Mouse (Mus musculus) MEL (cell line): ENCODE data around the gene Sgcd. TPM values are rescaled to one million over a fixed set of nuclear protein-coding genes. Genes with fewer than 3 reads are reported as not detected.

Source experiments
- DNase-seq: peaks from one replicate; pipeline ENCODE4 v3.0.0; 2011; ENCODE audit warnings: low read depth, low spot score
- H3K27ac ChIP-seq: 2 replicates; pipeline ENCODE4 v1.5.1; 2012; ENCODE audit warnings: low read depth, mild to moderate bottlenecking, control low read depth, low read length, moderate library complexity; ENCODE audit not compliant: control insufficient read depth
- H3K27me3 ChIP-seq, 2 experiments: fragments of 150-350 bp in 1 of 2; sonication (generic) in 1 of 2; 2 replicates each; pipeline ENCODE4 v1.6.1; 2012; ENCODE audit warnings: low read length in 2 of 2, mild to moderate bottlenecking in 2 of 2, improper control_type of control experiment in 1 of 2, moderate library complexity in 1 of 2; ENCODE audit not compliant: insufficient read depth in 2 of 2, control insufficient read depth in 1 of 2
- H3K36me3 ChIP-seq, 2 experiments: 2 replicates each; pipeline ENCODE4 v1.6.1; 2012 to 2014; ENCODE audit warnings: low read length in 2 of 2, improper control_type of control experiment in 1 of 2, inconsistent platforms in 1 of 2, mild to moderate bottlenecking in 1 of 2; ENCODE audit not compliant: insufficient read depth in 2 of 2, control insufficient read depth in 1 of 2
- H3K4me1 ChIP-seq, 2 experiments: fragments of 150-350 bp in 1 of 2; sonication (generic) in 1 of 2; 2 replicates each; pipeline ENCODE4 v1.6.1; 2012; ENCODE audit warnings: low read length in 2 of 2, improper control_type of control experiment in 1 of 2, mild to moderate bottlenecking in 1 of 2; ENCODE audit not compliant: insufficient read depth in 2 of 2, control insufficient read depth in 1 of 2
- H3K4me3 ChIP-seq, 2 experiments: fragments of 150-350 bp in 1 of 2; sonication (generic) in 1 of 2; 2 replicates each; pipeline ENCODE4 v1.5.1; 2012; ENCODE audit warnings: low read depth in 2 of 2, low read length in 2 of 2, mild to moderate bottlenecking in 2 of 2, moderate library complexity in 2 of 2, control low read depth in 1 of 2, improper control_type of control experiment in 1 of 2; ENCODE audit not compliant: control insufficient read depth in 1 of 2, insufficient read depth in 1 of 2
- H3K79me2 ChIP-seq: 2 replicates; pipeline ENCODE4 v1.6.1; 2012; ENCODE audit warnings: mild to moderate bottlenecking, low read length, moderate library complexity; ENCODE audit not compliant: control insufficient read depth, poor library complexity, insufficient read depth
- H3K9ac ChIP-seq: 2 replicates; pipeline ENCODE4 v1.6.1; 2012; ENCODE audit warnings: low read depth, mild to moderate bottlenecking, control low read depth, low read length, moderate library complexity; ENCODE audit not compliant: control insufficient read depth, poor library complexity, severe bottlenecking
- H3K9me3 ChIP-seq: fragments of 150-350 bp; sonication (generic); replicated peaks from 2 replicates; pipeline ENCODE4 v1.6.1; 2012; ENCODE audit warnings: mild to moderate bottlenecking, low read length, improper control_type of control experiment, moderate library complexity; ENCODE audit not compliant: insufficient read depth
- BHLHE40 ChIP-seq: IDR thresholded peaks from 2 replicates; pipeline ENCODE4 v1.6.1; 2012; ENCODE audit warnings: low read depth, mild to moderate bottlenecking, inconsistent platforms, low read length, improper control_type of control experiment, borderline replicate concordance
- CTCF ChIP-seq, 3 experiments: IDR thresholded peaks in 2 of 3; conservative IDR thresholded peaks in 1 of 3; 2 replicates each; pipeline ENCODE4 v1.5.1; 2011 to 2012; ENCODE audit warnings: low read length in 3 of 3, low read depth in 2 of 3, mild to moderate bottlenecking in 2 of 3, improper control_type of control experiment in 1 of 3, inconsistent platforms in 1 of 3, mixed read lengths in 1 of 3, moderate library complexity in 1 of 3; ENCODE audit not compliant: control insufficient read depth in 1 of 3, insufficient read depth in 1 of 3, poor library complexity in 1 of 3, severe bottlenecking in 1 of 3
- E2F4 ChIP-seq: IDR thresholded peaks from 2 replicates; pipeline ENCODE4 v1.6.1; 2011; ENCODE audit warnings: low read depth, low read length, improper control_type of control experiment, borderline replicate concordance
- ELF1 ChIP-seq: IDR thresholded peaks from 2 replicates; pipeline ENCODE4 v1.6.1; 2014; ENCODE audit warnings: low read depth, mild to moderate bottlenecking, inconsistent platforms, low read length, improper control_type of control experiment, moderate library complexity
- EP300 ChIP-seq, 2 experiments: IDR thresholded peaks; 2 replicates each; pipeline ENCODE4 v1.6.1; 2011; ENCODE audit warnings: improper control_type of control experiment in 2 of 2, low read length in 2 of 2, low read depth in 1 of 2, mild to moderate bottlenecking in 1 of 2
- ETS1 ChIP-seq: IDR thresholded peaks from 2 replicates; pipeline ENCODE4 v1.6.1; 2012; ENCODE audit warnings: low read depth, mild to moderate bottlenecking, inconsistent platforms, low read length, improper control_type of control experiment, moderate library complexity
- GABPA ChIP-seq: IDR thresholded peaks from 2 replicates; pipeline ENCODE4 v1.6.1; 2012; ENCODE audit warnings: low read depth, mild to moderate bottlenecking, inconsistent platforms, low read length, improper control_type of control experiment, moderate library complexity
- GATA1 ChIP-seq: IDR thresholded peaks from 2 replicates; pipeline ENCODE4 v1.6.1; 2011; ENCODE audit warnings: low read depth, low read length, improper control_type of control experiment
- JUND ChIP-seq: IDR thresholded peaks from 2 replicates; pipeline ENCODE4 v1.6.1; 2011; ENCODE audit warnings: low read depth, mild to moderate bottlenecking, improper control_type of control experiment, low read length
- MAFK ChIP-seq: IDR thresholded peaks from 2 replicates; pipeline ENCODE4 v1.6.1; 2011; ENCODE audit warnings: low read depth, mild to moderate bottlenecking, low read length, improper control_type of control experiment, borderline replicate concordance
- MAZ ChIP-seq: IDR thresholded peaks from 2 replicates; pipeline ENCODE4 v1.6.1; 2012; ENCODE audit warnings: low read depth, mild to moderate bottlenecking, inconsistent platforms, low read length, improper control_type of control experiment
- MEF2A ChIP-seq: IDR thresholded peaks from 2 replicates; pipeline ENCODE4 v1.6.1; 2014; ENCODE audit warnings: low read depth, mild to moderate bottlenecking, inconsistent platforms, low read length, improper control_type of control experiment; ENCODE audit not compliant: poor library complexity, insufficient replicate concordance, severe bottlenecking; ENCODE audit errors: extremely low read depth
- MXI1 ChIP-seq: IDR thresholded peaks from 2 replicates; pipeline ENCODE4 v1.6.1; 2011; ENCODE audit warnings: mild to moderate bottlenecking, low read depth, low read length, improper control_type of control experiment
- MYB ChIP-seq: IDR thresholded peaks from 2 replicates; pipeline ENCODE4 v1.6.1; 2011; ENCODE audit warnings: mild to moderate bottlenecking, low read depth, low read length, improper control_type of control experiment
- MYC ChIP-seq: IDR thresholded peaks from 2 replicates; pipeline ENCODE4 v1.6.1; 2011; ENCODE audit warnings: low read depth, mild to moderate bottlenecking, low read length, improper control_type of control experiment, moderate library complexity
- POLR2A ChIP-seq, 2 experiments: IDR thresholded peaks; 2 replicates each; pipeline ENCODE4 v1.6.1; 2011 to 2012; ENCODE audit warnings: low read length in 2 of 2, mild to moderate bottlenecking in 2 of 2, control low read depth in 1 of 2, improper control_type of control experiment in 1 of 2, low read depth in 1 of 2, moderate library complexity in 1 of 2; ENCODE audit not compliant: control insufficient read depth in 1 of 2, insufficient read depth in 1 of 2, poor library complexity in 1 of 2
- POLR2AphosphoS2 ChIP-seq: IDR thresholded peaks from 2 replicates; pipeline ENCODE4 v1.6.1; 2011; ENCODE audit warnings: low read length, improper control_type of control experiment
- POLR2AphosphoS5 ChIP-seq: IDR thresholded peaks from 2 replicates; pipeline ENCODE4 v1.6.1; 2012; ENCODE audit warnings: low read depth, borderline replicate concordance, mild to moderate bottlenecking, inconsistent platforms, low read length, moderate library complexity, mixed read lengths
- RCOR1 ChIP-seq: IDR thresholded peaks from 2 replicates; pipeline ENCODE4 v1.6.1; 2012; ENCODE audit warnings: low read depth, mild to moderate bottlenecking, inconsistent platforms, low read length, improper control_type of control experiment
- SIN3A ChIP-seq: IDR thresholded peaks from 2 replicates; pipeline ENCODE4 v1.6.1; 2012; ENCODE audit warnings: low read length, improper control_type of control experiment, inconsistent platforms
- SMC3 ChIP-seq: IDR thresholded peaks from 2 replicates; pipeline ENCODE4 v1.6.1; 2011; ENCODE audit warnings: low read depth, low read length, improper control_type of control experiment
- TAL1 ChIP-seq: IDR thresholded peaks from 2 replicates; pipeline ENCODE4 v1.6.1; 2012; ENCODE audit warnings: mild to moderate bottlenecking, inconsistent platforms, low read length, moderate library complexity, mixed read lengths
- TBP ChIP-seq: IDR thresholded peaks from 2 replicates; pipeline ENCODE4 v1.8.0; 2011; ENCODE audit warnings: low read depth, low read length, improper control_type of control experiment
- TCF12 ChIP-seq: IDR thresholded peaks from 2 replicates; pipeline ENCODE4 v1.6.1; 2014; ENCODE audit warnings: low read depth, mild to moderate bottlenecking, inconsistent platforms, low read length, improper control_type of control experiment, moderate library complexity
- USF1 ChIP-seq: IDR thresholded peaks from 2 replicates; pipeline ENCODE4 v1.6.1; 2014; ENCODE audit warnings: low read depth, mild to moderate bottlenecking, inconsistent platforms, low read length, improper control_type of control experiment, moderate library complexity
- USF2 ChIP-seq, 2 experiments: IDR thresholded peaks; 2 replicates each; pipeline ENCODE4 v1.6.1; 2011 to 2012; ENCODE audit warnings: improper control_type of control experiment in 2 of 2, low read length in 2 of 2, borderline replicate concordance in 1 of 2, inconsistent platforms in 1 of 2, low read depth in 1 of 2, mild to moderate bottlenecking in 1 of 2; ENCODE audit not compliant: insufficient read depth in 1 of 2
- ZC3H11A ChIP-seq: IDR thresholded peaks from 2 replicates; pipeline ENCODE4 v1.6.1; 2012; ENCODE audit warnings: low read depth, mild to moderate bottlenecking, inconsistent platforms, low read length, improper control_type of control experiment
- ZKSCAN1 ChIP-seq: IDR thresholded peaks from 2 replicates; pipeline ENCODE4 v1.6.1; 2012; ENCODE audit warnings: low read depth, mild to moderate bottlenecking, inconsistent platforms, low read length, improper control_type of control experiment, moderate library complexity
- ZNF384 ChIP-seq: IDR thresholded peaks from 2 replicates; pipeline ENCODE4 v1.6.1; 2012; ENCODE audit warnings: low read depth, mild to moderate bottlenecking, inconsistent platforms, low read length, improper control_type of control experiment
- polyA plus RNA-seq, 2 experiments: library from polyadenylated mRNA; stranded (reverse) in 1 of 2; unstranded in 1 of 2; fragments of >175 nt in 1 of 2; fragments of >200 nt in 1 of 2; gene quantifications; 2 replicates each; pipeline versions ENCODE4 v1.2.1 to v1.2.4; 2012; ENCODE audit warnings: low replicate concordance in 2 of 2, low read depth in 1 of 2; ENCODE audit not compliant: insufficient read length in 2 of 2, insufficient read depth in 1 of 2, missing spikeins in 1 of 2
- total RNA-seq: library from RNA; depleted of rRNA; stranded (reverse); fragments of 300-350 nt; gene quantifications from 2 replicates; pipeline ENCODE4 v1.2.3, GENCODE M21; 2012

The Sgcd gene
- total and polyA plus RNA-seq, 3 experiments, result not detected

- no peak for TF ChIP-seq ZC3H11A
- TF ChIP-seq USF1, result no peak
- TF ChIP-seq GABPA, result no peak
- TF ChIP-seq EP300 (IDR thresholded peaks at IDR 0.05; ENCODE audit: low read depth in 1 of 2, low read length in 2 of 2), result no peak
- no peak for TF ChIP-seq MAFK
- no peaks in the 10 kb centered on the region for H3K36me3 ChIP-seq
- H3K79me2 ChIP-seq, result no peaks in the 10 kb centered on the region
- no peaks in the 10 kb centered on the region for H3K27me3 ChIP-seq
- no peak overlapping the region for H3K4me3 ChIP-seq
- no peak overlapping the region for H3K9ac ChIP-seq
- H3K27ac ChIP-seq, result no peak overlapping the region
- H3K9me3 ChIP-seq, result no peaks in the 10 kb centered on the region
- peak; percentile 14 for DNase-seq
- H3K4me1 ChIP-seq, result no peaks in the 10 kb centered on the region
These were observed 24.1 kb upstream of the Sgcd start for GRCm38 (mm10) chr11:48012836-48013235.

GRCm38 (mm10) chr11:47988333-47988696 lies 454 bp downstream of the Sgcd start:
- no peak for DNase-seq

GRCm38 (mm10) chr11:47987893-47988267 lies 889 bp downstream of the Sgcd start:
- no peak for DNase-seq
- no peaks in the 10 kb centered on the region for H3K79me2 ChIP-seq
- no peaks in the 10 kb centered on the region for H3K36me3 ChIP-seq
- H3K9ac ChIP-seq, result no peak overlapping the region
- no peak overlapping the region for H3K27ac ChIP-seq
- no peaks in the 10 kb centered on the region; a peak in 1 of 4 replicates for H3K27me3 ChIP-seq
- no peaks in the 10 kb centered on the region for H3K4me1 ChIP-seq
- H3K9me3 ChIP-seq, result no peaks in the 10 kb centered on the region
- no peak overlapping the region for H3K4me3 ChIP-seq
- TF ChIP-seq RCOR1 (no peak), ZC3H11A (no peak), BHLHE40 (no peak), JUND (no peak), SIN3A (no peak), ZKSCAN1 (no peak), MXI1 (no peak), ELF1 (no peak), MAFK (no peak), TCF12 (no peak), ZNF384 (no peak), MAZ (no peak), MEF2A (no peak), POLR2AphosphoS5 (no peak), ETS1 (no peak), MYB (no peak), GATA1 (no peak)

More at GRCm38 (mm10) chr11:47988333-47988696, 454 bp downstream of the Sgcd start:
- Histone ChIP-seq H3K36me3 (no peaks in the 10 kb centered on the region), H3K4me3 (no peak overlapping the region), H3K79me2 (no peaks in the 10 kb centered on the region), H3K4me1 (no peaks in the 10 kb centered on the region), H3K9me3 (no peaks in the 10 kb centered on the region), H3K27me3 (no peaks in the 10 kb centered on the region; a peak in 1 of 4 replicates), H3K9ac (no peak overlapping the region), H3K27ac (no peak overlapping the region)
- TF ChIP-seq SMC3, result no peak
- TF ChIP-seq TAL1, result no peak
- no peak for TF ChIP-seq E2F4
- no peak for TF ChIP-seq ETS1
- TF ChIP-seq USF1, result no peak
- TF ChIP-seq TCF12, result no peak
- TF ChIP-seq TBP, result no peak
- no peak for TF ChIP-seq CTCF (IDR thresholded peaks at IDR 0.05 in 2 of 3, conservative IDR thresholded peaks at IDR 0.05 in 1 of 3; ENCODE audit: control insufficient read depth in 1 of 3, insufficient read depth in 1 of 3, low read depth in 2 of 3, low read length in 3 of 3, poor library complexity in 1 of 3, severe bottlenecking in 1 of 3)
- TF ChIP-seq USF2 (IDR thresholded peaks at IDR 0.05; ENCODE audit: borderline replicate concordance in 1 of 2, insufficient read depth in 1 of 2, low read depth in 1 of 2, low read length in 2 of 2), result no peak
- no peak for TF ChIP-seq POLR2AphosphoS2
- no peak for TF ChIP-seq MYC
- no peak for TF ChIP-seq MAZ
- no peak for TF ChIP-seq BHLHE40
- no peak for TF ChIP-seq ZC3H11A
- TF ChIP-seq POLR2AphosphoS5, result no peak
- no peak for TF ChIP-seq POLR2A (IDR thresholded peaks at IDR 0.05; ENCODE audit: control insufficient read depth in 1 of 2, insufficient read depth in 1 of 2, low read depth in 1 of 2, low read length in 2 of 2, poor library complexity in 1 of 2)
